Mouse (Mus musculus) neural tube, embryonic 12.5 days (tissue): Measurements from ENCODE around the gene Maats1. TPM values are rescaled to one million over a fixed set of nuclear protein-coding genes. Genes with fewer than 3 reads are reported as not detected.

Experiments used
- ATAC-seq: fragments of 200-750 bp; cut with Nextera tagmentation; 2 replicates; pipeline ENCODE4 v1.8.0; 2017; ENCODE audit warnings: low read depth, mild to moderate bottlenecking, moderate TSS enrichment, moderate library complexity; ENCODE audit not compliant: low FRiP score
- H3K27ac ChIP-seq: fragments of 300-500 bp; sonication (generic); 2 replicates; pipeline ENCODE4 v1.5.1; 2016
- H3K27me3 ChIP-seq: fragments of 300-500 bp; sonication (generic); replicated peaks from 2 replicates; pipeline ENCODE4 v1.6.1; 2016; ENCODE audit warnings: mild to moderate bottlenecking
- H3K36me3 ChIP-seq: fragments of 300-500 bp; sonication (generic); 2 replicates; pipeline ENCODE4 v1.6.1; 2016; ENCODE audit warnings: mild to moderate bottlenecking
- H3K4me1 ChIP-seq: fragments of 300-500 bp; sonication (generic); 2 replicates; pipeline ENCODE4 v1.6.1; 2016
- H3K4me2 ChIP-seq: fragments of 300-500 bp; sonication (generic); replicated peaks from 2 replicates; pipeline ENCODE4 v1.6.1; 2016; ENCODE audit warnings: mild to moderate bottlenecking
- H3K4me3 ChIP-seq: fragments of 300-500 bp; sonication (generic); 2 replicates; pipeline ENCODE4 v1.5.1; 2016
- H3K9ac ChIP-seq: fragments of 300-500 bp; sonication (generic); 2 replicates; pipeline ENCODE4 v1.6.1; 2016; ENCODE audit warnings: mild to moderate bottlenecking
- H3K9me3 ChIP-seq: fragments of 300-500 bp; sonication (generic); 2 replicates; pipeline ENCODE4 v1.6.1; 2016; ENCODE audit warnings: mild to moderate bottlenecking
- WGBS: fragments of 180-500 bp; shearing (Covaris S2); methylation state at CpG from one replicate; pipeline ENCODE4 v1.1.7; 2016; 5-methylcytosine and 5-hydroxymethylcytosine counted together
- polyA plus RNA-seq: library from polyadenylated mRNA; unstranded; fragments of >200 nt; fragmentation: Nextera tagmentation; extraction: Ambion mirVana; gene quantifications from 2 replicates; pipeline ENCODE4 v1.2.1, GENCODE M21; 2016

The Maats1 gene
- polyA plus RNA-seq, 1 experiment from 2014 or later: 0.25 TPM

- Histone ChIP-seq H3K4me2 (no peak overlapping the region), H3K36me3 (peaks cover 10% of the 10 kb centered on the region; the same call in 1 of the 2 replicates), H3K4me1 (0 out of 2 replicates have a peak, but pooled peaks cover 3% of the 10 kb centered on the region), H3K4me3 (no peak overlapping the region), H3K9me3 (no peaks in the 10 kb centered on the region), H3K27ac (no peak overlapping the region), H3K27me3 (no peaks in the 10 kb centered on the region), H3K9ac (no peak overlapping the region)
- WGBS: 94% methylated on average over 6 of the region's 6 CpGs
- ATAC-seq: no peak
Measured at GRCm38 (mm10) chr16:38358256-38358812, 16.4 kb upstream of the Maats1 start.

- Histone ChIP-seq H3K9me3 (no peaks in the 10 kb centered on the region), H3K4me2 (no peak overlapping the region), H3K27me3 (no peaks in the 10 kb centered on the region), H3K4me3 (no peak overlapping the region), H3K4me1 (no peaks in the 10 kb centered on the region), H3K27ac (no peak overlapping the region), H3K36me3 (peaks cover 38% of the 10 kb centered on the region), H3K9ac (no peak overlapping the region)
- 90% methylated on average over 5 of the region's 5 CpGs for WGBS
- no peak for ATAC-seq
Measured at GRCm38 (mm10) chr16:38354185-38354913, 12.4 kb upstream of the Maats1 start.

GRCm38 (mm10) chr16:38353642-38354041 lies 11.7 kb upstream of the Maats1 start:
- no peak for ATAC-seq
- Histone ChIP-seq H3K27ac (no peak overlapping the region), H3K9me3 (no peaks in the 10 kb centered on the region), H3K4me1 (no peaks in the 10 kb centered on the region), H3K4me2 (no peak overlapping the region), H3K9ac (no peak overlapping the region), H3K4me3 (no peak overlapping the region), H3K27me3 (no peaks in the 10 kb centered on the region), H3K36me3 (peaks cover 39% of the 10 kb centered on the region)
- WGBS: 98% methylated on average over 2 of the region's 2 CpGs

GRCm38 (mm10) chr16:38352851-38353250 lies 10.9 kb upstream of the Maats1 start:
- H3K36me3 ChIP-seq: peaks cover 39% of the 10 kb centered on the region

DNA sequence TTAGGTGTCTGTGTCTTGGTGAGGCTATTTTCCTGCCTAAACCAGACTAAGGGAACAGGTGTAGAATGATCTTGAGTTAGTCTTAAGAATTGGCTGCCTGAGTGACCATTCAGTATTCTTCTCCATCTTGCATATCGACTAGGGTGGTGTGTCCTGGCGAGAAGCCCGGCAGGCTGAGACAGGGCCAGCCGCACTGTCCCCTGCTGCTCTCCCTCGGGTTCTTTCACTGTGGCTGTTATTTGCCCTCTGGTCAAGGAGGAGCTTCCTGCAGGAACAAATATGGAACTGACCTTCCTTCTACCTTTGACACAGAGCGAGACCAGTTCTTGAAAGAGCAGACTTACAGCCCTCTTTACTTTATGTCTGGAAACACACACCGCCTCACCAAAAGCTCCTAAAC lies 10.1 kb upstream of the Maats1 start:
- Histone ChIP-seq H3K4me1 (peaks cover 5% of the 10 kb centered on the region; the same call in 1 of the 2 replicates), H3K4me3 (no peak overlapping the region), H3K27me3 (no peaks in the 10 kb centered on the region), H3K36me3 (peaks cover 39% of the 10 kb centered on the region), H3K27ac (no peak overlapping the region), H3K9me3 (no peaks in the 10 kb centered on the region), H3K9ac (no peak overlapping the region), H3K4me2 (no peak overlapping the region)
- 91% methylated on average over 7 of the region's 7 CpGs for WGBS
- ATAC-seq: no peak

More at GRCm38 (mm10) chr16:38352851-38353250, 10.9 kb upstream of the Maats1 start:
- H3K27ac ChIP-seq: no peak overlapping the region
- H3K9me3 ChIP-seq: no peaks in the 10 kb centered on the region
- ATAC-seq: no peak
- H3K9ac ChIP-seq: no peak overlapping the region
- no peaks in the 10 kb centered on the region for H3K27me3 ChIP-seq
- H3K4me2 ChIP-seq: no peak overlapping the region
- H3K4me3 ChIP-seq: no peak overlapping the region
- H3K4me1 ChIP-seq: peaks cover under 1% of the 10 kb centered on the region; the same call in 1 of the 2 replicates

GRCm38 (mm10) chr16:38350939-38351338 lies 9.0 kb upstream of the Maats1 start:
- no peak overlapping the region for H3K4me2 ChIP-seq
- no peak for ATAC-seq
- no peak overlapping the region for H3K4me3 ChIP-seq
- peaks cover 5% of the 10 kb centered on the region; the same call in 1 of the 2 replicates for H3K4me1 ChIP-seq
- no peak overlapping the region for H3K9ac ChIP-seq
- WGBS: 84% methylated on average over 6 of the region's 6 CpGs
- no peaks in the 10 kb centered on the region for H3K27me3 ChIP-seq
- peaks cover 34% of the 10 kb centered on the region for H3K36me3 ChIP-seq
- H3K27ac ChIP-seq: no peak overlapping the region
- H3K9me3 ChIP-seq: no peaks in the 10 kb centered on the region

GRCm38 (mm10) chr16:38350361-38350855 lies 8.5 kb upstream of the Maats1 start:
- 90% methylated on average over 7 of the region's 7 CpGs for WGBS
- no peak overlapping the region for H3K9ac ChIP-seq

GRCm38 (mm10) chr16:38349881-38350280 lies 7.9 kb upstream of the Maats1 start:
- Histone ChIP-seq H3K27me3 (no peaks in the 10 kb centered on the region), H3K4me3 (no peak overlapping the region), H3K27ac (no peak overlapping the region), H3K4me1 (peaks cover 5% of the 10 kb centered on the region; the same call in 1 of the 2 replicates), H3K36me3 (peaks cover 34% of the 10 kb centered on the region), H3K4me2 (no peak overlapping the region), H3K9ac (no peak overlapping the region), H3K9me3 (no peaks in the 10 kb centered on the region)
- 96% methylated on average over 2 of the region's 2 CpGs for WGBS
- no peak for ATAC-seq

More at GRCm38 (mm10) chr16:38350361-38350855, 8.5 kb upstream of the Maats1 start:
- no peaks in the 10 kb centered on the region for H3K9me3 ChIP-seq
- no peak overlapping the region for H3K27ac ChIP-seq
- H3K4me2 ChIP-seq: no peak overlapping the region
- peaks cover 5% of the 10 kb centered on the region; the same call in 1 of the 2 replicates for H3K4me1 ChIP-seq
- no peak overlapping the region for H3K4me3 ChIP-seq
- peaks cover 34% of the 10 kb centered on the region for H3K36me3 ChIP-seq
- ATAC-seq: no peak
- H3K27me3 ChIP-seq: no peaks in the 10 kb centered on the region

GRCm38 (mm10) chr16:38348217-38348761 lies 6.3 kb upstream of the Maats1 start:
- 94% methylated on average over 9 of the region's 9 CpGs for WGBS
- H3K9ac ChIP-seq: no peak overlapping the region
- H3K36me3 ChIP-seq: peaks cover 30% of the 10 kb centered on the region
- no peak for ATAC-seq
- H3K4me1 ChIP-seq: peaks cover 5% of the 10 kb centered on the region; the same call in 1 of the 2 replicates
- no peak overlapping the region for H3K4me2 ChIP-seq
- no peak overlapping the region for H3K27ac ChIP-seq
- H3K4me3 ChIP-seq: no peak overlapping the region
- H3K9me3 ChIP-seq: no peaks in the 10 kb centered on the region
- H3K27me3 ChIP-seq: no peaks in the 10 kb centered on the region

DNA sequence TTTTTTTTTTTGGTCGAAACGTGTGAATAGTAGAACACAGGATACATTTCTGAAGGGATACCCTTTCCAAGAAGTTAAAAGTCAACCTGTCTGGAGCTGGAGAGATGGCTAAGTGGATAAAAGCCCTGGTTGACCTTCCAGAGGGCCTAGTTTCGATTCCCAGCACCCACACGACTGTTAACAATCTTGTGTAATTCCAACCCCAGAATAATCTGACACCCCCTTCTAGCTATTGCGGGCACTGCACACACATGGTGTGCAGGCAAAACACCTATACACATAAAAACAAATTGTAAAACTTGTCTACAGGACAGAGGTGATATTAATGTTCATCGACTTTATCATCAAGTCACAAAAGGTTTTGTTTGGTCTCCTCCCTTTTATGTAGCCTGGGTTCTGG lies 5.6 kb upstream of the Maats1 start:
- no peak overlapping the region for H3K27ac ChIP-seq
- peaks cover 30% of the 10 kb centered on the region for H3K36me3 ChIP-seq
- H3K9me3 ChIP-seq: no peaks in the 10 kb centered on the region
- H3K4me2 ChIP-seq: peak overlapping the region; percentile 71
- H3K9ac ChIP-seq: peak overlapping the region; percentile 83
- peaks cover 5% of the 10 kb centered on the region; the same call in 1 of the 2 replicates for H3K4me1 ChIP-seq
- no peaks in the 10 kb centered on the region for H3K27me3 ChIP-seq
- peak overlapping the region; percentile 93 for H3K4me3 ChIP-seq
- no peak for ATAC-seq
- WGBS: 64% methylated on average over 6 of the region's 6 CpGs

GRCm38 (mm10) chr16:38346529-38347325 lies 4.8 kb upstream of the Maats1 start, which contains the start of the genes Cox17 and Gm21987:
TSS of gene Cox17 (plus strand) at chr16:38346991.
TSS of gene Gm21987 (plus strand) at chr16:38347040.
- WGBS: 3% methylated on average over 35 of the region's 35 CpGs
- Histone ChIP-seq H3K4me3 (peak within 1 kb of the TSS; percentile 93), H3K27me3 (no peaks in the 10 kb centered on the region), H3K9me3 (no peaks in the 10 kb centered on the region), H3K4me2 (peak within 1 kb of the TSS; percentile 71), H3K36me3 (peaks cover 23% of the 10 kb centered on the region), H3K27ac (peak within 1 kb of the TSS; percentile 84), H3K4me1 (peaks cover 8% of the 10 kb centered on the region), H3K9ac (peak within 1 kb of the TSS; percentile 83)
- peak; percentile 96 for ATAC-seq
